ENCODE assay signal across 19 mouse cellular contexts in genomic region chr6:42568205-42568604, GRCm38 (mm10). TPM values are rescaled to one million over a fixed set of nuclear protein-coding genes. Genes with fewer than 3 reads are reported as not detected.
"Had no signal": no experiment of that assay in that cellular context is flagged by ENCODE, and none has a peak within 500 bp of the region (broad histone marks: within the 10 kb centered on the region; RNA-seq: fewer than 3 reads in every experiment).

No protein-coding gene starts in this region.

- H3K9ac ChIP-seq: kidney, embryonic 15.5 days; liver, embryonic 15.5 days; midbrain, embryonic 15.5 days; neural tube, embryonic 13.5 days had no signal

- H3K4me1 ChIP-seq: kidney, embryonic 15.5 days; limb, embryonic 10.5 days; liver, embryonic 15.5 days; megakaryocyte, embryonic 14.5 days; midbrain, embryonic 15.5 days; neural tube, embryonic 13.5 days had no signal

- H3K9me3 ChIP-seq: kidney, embryonic 15.5 days; limb, embryonic 10.5 days; liver, embryonic 15.5 days; megakaryocyte, embryonic 14.5 days; midbrain, embryonic 15.5 days; neural tube, embryonic 13.5 days had no signal

- H3K27me3 ChIP-seq: kidney, embryonic 15.5 days; liver, embryonic 15.5 days; megakaryocyte, embryonic 14.5 days; midbrain, embryonic 15.5 days; neural tube, embryonic 13.5 days had no signal

- H3K27ac ChIP-seq: kidney, embryonic 15.5 days; limb, embryonic 10.5 days; liver, embryonic 15.5 days; macrophage; midbrain, embryonic 15.5 days; neural tube, embryonic 13.5 days had no signal

- H3K4me3 ChIP-seq: kidney, embryonic 15.5 days; limb, embryonic 10.5 days; liver, embryonic 15.5 days; megakaryocyte, embryonic 14.5 days; midbrain, embryonic 15.5 days; neural tube, embryonic 13.5 days had no signal

- H3K4me2 ChIP-seq: kidney, embryonic 15.5 days; liver, embryonic 11.5 days; liver, embryonic 15.5 days; midbrain, embryonic 11.5 days; midbrain, embryonic 15.5 days; neural tube, embryonic 13.5 days had no signal

- H3K36me3 ChIP-seq: kidney, embryonic 15.5 days; limb, embryonic 10.5 days; liver, embryonic 15.5 days; midbrain, embryonic 15.5 days; neural tube, embryonic 13.5 days had no signal

- DNase-seq: kidney, adult 2 months; kidney, postnatal 14 days; lung, adult 2 months; lung, postnatal 10 days; retina, postnatal 1 day; thymus, postnatal 4 days had no signal

- ATAC-seq: intestine, embryonic 16.5 days; midbrain, embryonic 15.5 days had no signal

RNA-seq across cellular contexts. Expression of gene Olfr455, which starts 20.8 kb away (rescaled TPM):
- polyA plus RNA-seq: intestine, embryonic 16.5 days; kidney, adult 2 months; kidney, embryonic 15.5 days; limb, embryonic 10.5 days; limb, embryonic 14.5 days; liver, embryonic 11.5 days; liver, embryonic 15.5 days; lung, adult 2 months; macrophage; midbrain, embryonic 11.5 days; midbrain, embryonic 15.5 days; neural tube, embryonic 13.5 days; small intestine, adult 2 months had no signal

RNA-seq across cellular contexts. Expression of gene Tcaf3, which starts 29.3 kb away (rescaled TPM):
- polyA plus RNA-seq: intestine, embryonic 16.5 days; kidney, adult 2 months; kidney, embryonic 15.5 days; limb, embryonic 10.5 days; limb, embryonic 14.5 days; liver, embryonic 11.5 days; liver, embryonic 15.5 days; lung, adult 2 months; macrophage; midbrain, embryonic 11.5 days; neural tube, embryonic 13.5 days; small intestine, adult 2 months; stomach, embryonic 16.5 days had no signal
